Mouse (Mus musculus): Measurements from ENCODE around the gene Gm20388.

- TF ChIP-seq CTCF (conservative IDR thresholded peaks at IDR 0.05; ENCODE audit: insufficient read depth, insufficient read length, low read depth, low read length) (no peak), POLR2A (IDR thresholded peaks at IDR 0.05; ENCODE audit: low read depth, low read length) (no peak)
These were observed 25.0 kb upstream of the Gm20388 start for GRCm38 (mm10) chr8:119885612-119886011.

Measured in kidney, adult 2 months (tissue).